Mouse (Mus musculus) cortical plate, adult 2 months (tissue): Measurements from ENCODE around the gene Tmem41a. TPM values are rescaled to one million over a fixed set of nuclear protein-coding genes. Genes with fewer than 3 reads are reported as not detected.
"Not testable (repeated sequence)": the region's sequence is repeated elsewhere in the genome, so short reads cannot be mapped to it uniquely, and the experiment has no call there.

ENCODE experiments used
- H3K27ac ChIP-seq: fragments of 200-500 bp; 2 replicates; pipeline ENCODE4 v1.5.1; 2012; ENCODE audit warnings: low read length, control low read depth, inconsistent platforms; ENCODE audit not compliant: insufficient read depth
- H3K4me1 ChIP-seq: fragments of 200-500 bp; 2 replicates; pipeline ENCODE4 v1.6.1; 2011; ENCODE audit warnings: low read length; ENCODE audit not compliant: control insufficient read depth, insufficient read depth
- H3K4me3 ChIP-seq: fragments of 200-500 bp; 2 replicates; pipeline ENCODE4 v1.5.1; 2011; ENCODE audit warnings: mild to moderate bottlenecking, low read length, control low read depth; ENCODE audit not compliant: insufficient read depth
- CTCF ChIP-seq: fragments of 200-500 bp; IDR thresholded peaks from 2 replicates; pipeline ENCODE4 v1.5.1; 2011; ENCODE audit warnings: mild to moderate bottlenecking, control low read depth, low read length; ENCODE audit not compliant: insufficient read depth; ENCODE audit errors: extremely low read depth
- POLR2A ChIP-seq: fragments of 200-500 bp; IDR thresholded peaks from 2 replicates; pipeline ENCODE4 v1.6.1; 2011; ENCODE audit warnings: mild to moderate bottlenecking, low read length, control low read depth; ENCODE audit not compliant: insufficient read depth; ENCODE audit errors: extremely low read depth
- polyA plus RNA-seq: library from polyadenylated mRNA; depleted of rRNA; stranded (reverse); fragments of >200 nt; gene quantifications from 2 replicates; pipeline ENCODE4 v1.2.3, GENCODE M21; 2012; rRNA removed

Gene Tmem41a
- polyA plus RNA-seq = 26.1 TPM in 2 replicates

GRCm38 (mm10) chr16:21946761-21947715, at the start of gene Tmem41a:
Gene Tmem41a, minus strand, starts transcription at chr16:21947552.
- TF ChIP-seq POLR2A (peak; percentile 68), CTCF (no peak)
- Histone ChIP-seq H3K27ac (no peak within 1 kb of the TSS), H3K4me3 (peak within 1 kb of the TSS; percentile 87), H3K4me1 (peaks cover 3% of the 10 kb centered on the region; the same call in 1 of the 2 replicates)

- no peaks in the 10 kb centered on the region; the same call in 1 of the 2 replicates for H3K4me1 ChIP-seq
- TF ChIP-seq POLR2A (no peak), CTCF (no peak)
- no peak overlapping the region for H3K4me3 ChIP-seq
- no peak overlapping the region for H3K27ac ChIP-seq
These were observed 49.0 kb upstream of the Tmem41a start for GRCm38 (mm10) chr16:21996402-21996801.

- no peak for TF ChIP-seq POLR2A
- no peak within 1 kb of the TSS for H3K4me3 ChIP-seq
These were observed 48.0 kb upstream of the Tmem41a start, which contains the start of gene Liph for GRCm38 (mm10) chr16:21995304-21995703. Gene Liph, minus strand, starts transcription at chr16:21995663.

GRCm38 (mm10) chr16:21991774-21992173, 44.4 kb upstream of the Tmem41a start:
- no peak overlapping the region for H3K27ac ChIP-seq
- no peaks in the 10 kb centered on the region for H3K4me1 ChIP-seq
- H3K4me3 ChIP-seq = no peak overlapping the region
- TF ChIP-seq POLR2A (no peak), CTCF (no peak)

More at GRCm38 (mm10) chr16:21995304-21995703, 48.0 kb upstream of the Tmem41a start, which contains the start of gene Liph:
- no peak within 1 kb of the TSS for H3K27ac ChIP-seq
- H3K4me1 ChIP-seq = no peaks in the 10 kb centered on the region; the same call in 1 of the 2 replicates

- not testable (repeated sequence) for H3K27ac ChIP-seq, H3K4me3 ChIP-seq, H3K4me1 ChIP-seq
These were observed 43.5 kb upstream of the Tmem41a start for GRCm38 (mm10) chr16:21990893-21991292.

GRCm38 (mm10) chr16:21987956-21988355, 40.6 kb upstream of the Tmem41a start:
- no peak overlapping the region for H3K4me3 ChIP-seq
- no peaks in the 10 kb centered on the region for H3K4me1 ChIP-seq
- no peak overlapping the region for H3K27ac ChIP-seq
- TF ChIP-seq CTCF (no peak), POLR2A (no peak)

- H3K4me3 ChIP-seq = no peak overlapping the region
- no peak overlapping the region for H3K27ac ChIP-seq
- no peak for TF ChIP-seq POLR2A
- no peak for TF ChIP-seq CTCF
- H3K4me1 ChIP-seq = no peaks in the 10 kb centered on the region
These were observed 38.8 kb upstream of the Tmem41a start for GRCm38 (mm10) chr16:21986191-21986590.

GRCm38 (mm10) chr16:21984091-21984490, 36.7 kb upstream of the Tmem41a start:
- H3K4me1 ChIP-seq = no peaks in the 10 kb centered on the region
- TF ChIP-seq POLR2A (no peak), CTCF (no peak)
- no peak overlapping the region for H3K27ac ChIP-seq
- H3K4me3 ChIP-seq = no peak overlapping the region

- H3K27ac ChIP-seq = no peak overlapping the region
- H3K4me1 ChIP-seq = no peaks in the 10 kb centered on the region
- TF ChIP-seq POLR2A (no peak), CTCF (no peak)
- H3K4me3 ChIP-seq = no peak overlapping the region
These were observed 36.2 kb upstream of the Tmem41a start for GRCm38 (mm10) chr16:21983581-21983980.

GRCm38 (mm10) chr16:21983146-21983545, 35.8 kb upstream of the Tmem41a start:
- TF ChIP-seq CTCF (no peak), POLR2A (no peak)
- no peak overlapping the region for H3K27ac ChIP-seq
- no peaks in the 10 kb centered on the region for H3K4me1 ChIP-seq

More at GRCm38 (mm10) chr16:21983146-21983545, 35.8 kb upstream of the Tmem41a start:
- H3K4me3 ChIP-seq = no peak overlapping the region
